Mouse (Mus musculus) embryonic facial prominence, embryonic 12.5 days (tissue): ENCODE data around the gene Rsph3a. TPM values are rescaled to one million over a fixed set of nuclear protein-coding genes. Genes with fewer than 3 reads are reported as not detected.
A peak's percentile ranks its signal among the peaks of the same experiment; 100 is the strongest.
"Not testable (repeated sequence)": the region's sequence is repeated elsewhere in the genome, so short reads cannot be mapped to it uniquely, and the experiment has no call there.

Source experiments
- ATAC-seq: fragments of 200-750 bp; cut with Nextera tagmentation; 2 replicates; pipeline ENCODE4 v1.8.0; 2017; ENCODE audit not compliant: insufficient number of reproducible peaks, insufficient read depth, low FRiP score, low TSS enrichment
- H3K27ac ChIP-seq: fragments of 300-500 bp; sonication (generic); 2 replicates; pipeline ENCODE4 v1.5.1; 2016; ENCODE audit warnings: mild to moderate bottlenecking
- H3K27me3 ChIP-seq: fragments of 300-500 bp; sonication (generic); 2 replicates; pipeline ENCODE4 v1.6.1; 2016; ENCODE audit warnings: mild to moderate bottlenecking, moderate library complexity
- H3K36me3 ChIP-seq: fragments of 300-500 bp; sonication (generic); 2 replicates; pipeline ENCODE4 v1.6.1; 2016; ENCODE audit warnings: mild to moderate bottlenecking
- H3K4me1 ChIP-seq: fragments of 300-500 bp; sonication (generic); 2 replicates; pipeline ENCODE4 v1.6.1; 2016
- H3K4me2 ChIP-seq: fragments of 300-500 bp; sonication (generic); replicated peaks from 2 replicates; pipeline ENCODE4 v1.6.1; 2016; ENCODE audit warnings: mild to moderate bottlenecking, moderate library complexity
- H3K4me3 ChIP-seq: fragments of 300-500 bp; sonication (generic); 2 replicates; pipeline ENCODE4 v1.5.1; 2016; ENCODE audit warnings: mild to moderate bottlenecking
- H3K9ac ChIP-seq: fragments of 300-500 bp; sonication (generic); 2 replicates; pipeline ENCODE4 v1.6.1; 2016; ENCODE audit warnings: mild to moderate bottlenecking, moderate library complexity
- H3K9me3 ChIP-seq: fragments of 300-500 bp; sonication (generic); 2 replicates; pipeline ENCODE4 v1.6.1; 2016; ENCODE audit warnings: mild to moderate bottlenecking, moderate library complexity
- WGBS: fragments of 180-500 bp; shearing (Covaris S2); methylation state at CpG from one replicate; pipeline ENCODE4 v1.1.7; 2016; 5-methylcytosine and 5-hydroxymethylcytosine counted together
- polyA plus RNA-seq: library from polyadenylated mRNA; unstranded; fragments of >200 nt; fragmentation: Nextera tagmentation; extraction: Ambion mirVana; gene quantifications from 2 replicates; pipeline ENCODE4 v1.2.1, GENCODE M21; 2016

Rsph3a gene
- polyA plus RNA-seq, result 50.0 and 55.3 TPM in 2 replicates

DNA sequence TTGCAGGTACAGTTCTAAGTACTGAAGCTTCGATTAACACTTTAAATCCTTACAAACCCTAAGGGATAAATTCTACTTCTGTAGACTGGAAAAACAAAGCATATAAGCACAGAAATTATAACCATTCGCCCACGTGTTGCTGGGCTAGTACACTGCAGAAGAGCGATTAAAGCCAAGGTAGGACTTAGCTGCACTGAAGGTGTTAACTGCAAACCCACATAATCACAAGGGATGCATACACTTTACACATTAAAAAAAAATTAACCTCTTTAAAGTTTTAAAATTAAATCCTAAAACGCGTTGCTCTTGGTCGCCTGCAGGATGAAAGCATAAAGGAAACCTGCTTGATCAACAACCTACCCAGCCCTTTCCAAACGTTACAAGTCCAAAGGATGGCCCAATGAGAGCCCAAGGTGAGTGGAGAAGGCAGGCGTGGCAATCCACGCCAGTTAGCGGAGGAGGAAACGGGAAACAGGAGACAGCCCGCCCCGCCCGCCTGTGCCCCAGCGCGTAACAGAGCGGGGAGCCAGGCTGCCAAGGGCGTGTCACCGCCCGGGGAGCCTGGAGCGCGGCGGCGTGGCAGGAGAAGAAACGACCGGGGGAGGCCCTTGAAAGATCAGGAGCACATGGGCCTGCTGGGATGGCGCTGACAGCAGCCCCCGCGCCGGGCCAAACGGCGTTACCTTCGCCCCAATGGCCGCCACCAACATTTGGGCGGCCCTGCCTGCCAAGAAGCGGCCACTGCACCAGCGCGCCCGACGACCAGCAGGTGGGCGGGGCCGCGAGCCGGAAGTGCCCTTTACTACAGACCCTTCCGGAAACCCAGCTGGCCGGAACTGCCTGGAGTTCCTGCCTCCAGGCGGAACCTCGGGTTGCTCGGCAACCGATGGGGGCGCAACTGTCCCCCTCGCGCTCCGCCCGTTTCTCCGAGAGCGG, at the start of gene Rsph3a:
Gene Rsph3a (plus strand): TSS at position 498 of the 936 bp plus-strand sequence.
- H3K36me3 ChIP-seq, H3K27me3 ChIP-seq, H3K9me3 ChIP-seq, H3K4me1 ChIP-seq: not testable (repeated sequence)
- Histone ChIP-seq H3K9ac (peak within 1 kb of the TSS; percentile 58), H3K27ac (peak within 1 kb of the TSS; percentile 89), H3K4me3 (peak within 1 kb of the TSS; percentile 55), H3K4me2 (peak within 1 kb of the TSS; percentile 52)
- ATAC-seq, result peak; percentile 98
- 3% methylated on average over 57 of the region's 58 CpGs for WGBS

DNA sequence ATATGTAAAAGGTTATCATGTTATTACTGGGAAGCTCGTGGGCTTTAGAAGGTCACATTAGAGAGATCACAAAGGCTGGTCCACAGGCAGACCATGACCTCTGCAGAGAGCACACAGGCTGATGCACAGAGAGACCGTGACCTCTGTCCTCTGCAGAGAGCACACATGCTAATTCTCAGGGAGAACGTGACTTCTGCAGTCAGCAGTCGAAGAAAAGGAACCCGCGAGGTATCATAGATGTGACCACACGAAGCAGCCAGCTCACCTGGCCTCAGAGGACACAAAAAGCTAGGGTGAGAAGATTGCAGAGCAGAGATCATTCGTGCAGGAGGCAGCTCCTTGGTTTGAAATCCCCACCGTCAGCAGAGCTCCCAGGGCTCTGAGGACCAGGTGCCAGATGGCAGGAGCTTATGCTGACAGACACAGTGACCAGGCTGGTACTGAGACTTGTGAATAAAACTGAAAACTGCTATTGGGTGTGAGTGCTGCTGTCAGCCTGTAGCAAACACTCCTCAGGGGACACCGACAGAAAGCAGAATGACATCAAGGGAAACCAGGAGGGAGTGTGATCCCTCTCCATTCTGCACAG, 49.3 kb upstream of the Rsph3a start:
- WGBS, result 66% methylated on average over 10 of the region's 10 CpGs
- no peak for ATAC-seq
- no peaks in the 10 kb centered on the region for H3K36me3 ChIP-seq

DNA sequence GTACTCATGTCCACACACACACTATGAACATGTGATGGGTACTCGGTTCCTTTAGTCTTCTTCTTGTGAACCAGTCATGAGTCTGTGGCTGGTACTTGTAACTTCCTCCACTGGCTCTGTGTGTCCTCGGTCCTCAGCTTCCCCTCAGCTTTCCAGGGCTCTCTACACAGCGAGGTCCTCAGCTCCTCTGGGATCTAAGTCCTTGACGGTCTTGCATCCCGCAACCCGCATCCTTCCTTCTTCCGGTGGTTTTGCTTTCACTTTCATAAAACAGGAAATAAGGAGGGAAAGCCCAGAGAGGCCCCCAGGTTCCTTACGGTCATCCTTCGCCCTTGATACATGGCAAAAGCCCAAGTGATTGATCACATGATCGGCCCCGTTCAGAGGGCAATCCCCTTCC, 48.3 kb upstream of the Rsph3a start:
- Histone ChIP-seq H3K4me2 (no peak overlapping the region), H3K27me3 (no peaks in the 10 kb centered on the region), H3K36me3 (no peaks in the 10 kb centered on the region), H3K4me3 (no peak overlapping the region), H3K9ac (no peak overlapping the region), H3K4me1 (no peaks in the 10 kb centered on the region), H3K27ac (no peak overlapping the region), H3K9me3 (no peaks in the 10 kb centered on the region)
- WGBS, result 90% methylated on average over 11 of the region's 11 CpGs
- ATAC-seq, result no peak

More for the DNA sequence above, 49.3 kb upstream of the Rsph3a start:
- H3K4me1 ChIP-seq, result no peaks in the 10 kb centered on the region
- H3K27me3 ChIP-seq, result no peaks in the 10 kb centered on the region
- no peak overlapping the region for H3K4me3 ChIP-seq
- no peak overlapping the region for H3K4me2 ChIP-seq
- no peaks in the 10 kb centered on the region for H3K9me3 ChIP-seq
- H3K27ac ChIP-seq, result no peak overlapping the region
- no peak overlapping the region for H3K9ac ChIP-seq

DNA sequence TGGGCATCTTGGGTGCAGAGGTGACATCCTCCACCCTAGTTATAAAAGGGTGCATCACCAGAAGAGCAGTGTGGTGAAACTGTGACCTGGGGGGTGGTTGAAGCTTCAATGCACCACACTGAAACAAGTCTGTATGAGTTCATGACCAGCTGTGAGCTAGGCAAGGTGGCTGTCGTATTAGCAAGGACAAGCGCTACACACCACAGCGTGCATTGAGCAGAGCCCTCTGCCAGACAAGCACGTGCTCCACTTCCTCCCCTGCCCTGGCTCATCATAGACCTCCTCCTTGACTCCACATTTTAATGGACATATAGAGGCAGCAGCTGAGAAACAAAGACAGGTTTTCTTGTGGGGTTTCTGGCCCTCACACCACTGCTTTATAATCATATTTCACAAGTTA, 47.7 kb upstream of the Rsph3a start:
- Histone ChIP-seq H3K9me3 (no peaks in the 10 kb centered on the region), H3K4me3 (no peak overlapping the region), H3K36me3 (no peaks in the 10 kb centered on the region), H3K9ac (no peak overlapping the region), H3K4me2 (no peak overlapping the region), H3K4me1 (no peaks in the 10 kb centered on the region), H3K27me3 (no peaks in the 10 kb centered on the region), H3K27ac (no peak overlapping the region)
- WGBS, result 81% methylated on average over 4 of the region's 4 CpGs
- ATAC-seq, result no peak

DNA sequence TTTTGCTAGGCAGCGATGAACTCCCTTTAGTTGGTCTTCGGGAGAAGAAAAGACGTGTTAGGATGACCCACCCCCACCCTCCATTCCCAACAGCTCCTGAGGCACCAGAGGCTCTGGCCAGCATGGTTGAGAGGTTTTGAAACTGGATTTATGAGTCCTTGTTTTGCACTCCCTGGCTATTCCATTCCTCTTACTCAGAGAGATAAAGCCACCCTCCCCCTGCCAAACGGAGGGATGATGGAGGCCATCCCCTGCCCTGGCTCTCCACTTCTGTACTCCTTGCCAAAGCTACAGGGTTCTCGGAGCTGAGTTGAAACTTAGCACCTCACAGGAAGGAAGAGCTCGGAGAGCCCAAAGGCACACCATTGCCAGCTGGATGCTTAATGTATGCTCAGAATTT, 46.2 kb upstream of the Rsph3a start:
- Histone ChIP-seq H3K4me2 (no peak overlapping the region), H3K36me3 (no peaks in the 10 kb centered on the region), H3K27ac (no peak overlapping the region), H3K9ac (no peak overlapping the region), H3K27me3 (no peaks in the 10 kb centered on the region), H3K4me1 (no peaks in the 10 kb centered on the region), H3K4me3 (no peak overlapping the region), H3K9me3 (no peaks in the 10 kb centered on the region)
- 82% methylated on average over 6 of the region's 6 CpGs for WGBS
- no peak for ATAC-seq

GRCm38 (mm10) chr17:7899961-7900360, 45.5 kb upstream of the Rsph3a start:
- Histone ChIP-seq H3K4me1 (no peaks in the 10 kb centered on the region), H3K9me3 (no peaks in the 10 kb centered on the region), H3K4me2 (no peak overlapping the region), H3K27me3 (no peaks in the 10 kb centered on the region), H3K27ac (no peak overlapping the region), H3K9ac (no peak overlapping the region), H3K36me3 (no peaks in the 10 kb centered on the region), H3K4me3 (no peak overlapping the region)
- WGBS, result 86% methylated on average over 4 of the region's 4 CpGs
- no peak for ATAC-seq

DNA sequence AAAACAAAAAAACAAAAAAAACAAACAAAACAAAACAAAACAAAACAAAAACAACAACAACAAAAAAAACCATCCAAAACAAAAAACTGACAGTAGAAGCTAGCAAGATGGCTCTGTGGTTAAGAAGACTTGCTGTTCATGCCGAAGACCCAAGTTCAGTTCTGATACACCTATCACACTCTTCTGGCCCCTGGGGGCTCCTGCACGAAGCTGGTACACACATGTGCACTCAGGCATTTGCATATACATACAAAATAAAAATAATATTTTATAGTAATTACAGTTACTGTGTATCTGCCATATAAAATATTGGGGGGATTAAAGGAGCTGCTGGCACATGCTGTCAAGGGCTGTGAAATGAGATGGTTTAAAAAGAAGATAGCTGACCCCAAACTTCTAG, 43.9 kb upstream of the Rsph3a start:
- no peak for ATAC-seq
- 73% methylated on average over 2 of the region's 2 CpGs for WGBS
- H3K9ac ChIP-seq, result no peak overlapping the region

DNA sequence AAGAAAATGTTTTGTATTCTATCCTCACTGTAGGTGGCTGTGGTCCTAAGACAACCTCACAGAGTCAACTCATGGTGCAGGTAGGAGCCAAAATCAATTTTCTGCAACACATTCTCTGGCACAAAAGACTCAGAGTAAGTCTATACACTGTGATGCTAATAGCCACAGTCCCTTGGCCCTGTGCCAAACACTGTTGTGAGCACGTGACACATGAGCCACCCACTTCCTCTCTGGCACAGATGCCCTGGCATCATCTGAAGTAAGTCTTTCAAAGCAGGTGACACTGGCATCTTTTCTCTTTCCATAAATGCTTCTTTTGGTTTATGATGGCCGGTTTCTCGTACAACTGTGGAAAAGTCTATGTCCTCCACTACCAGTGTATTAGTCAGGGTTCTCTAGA, 43.1 kb upstream of the Rsph3a start:
- no peaks in the 10 kb centered on the region for H3K4me1 ChIP-seq
- no peak overlapping the region for H3K9ac ChIP-seq
- ATAC-seq, result no peak
- WGBS, result 79% methylated on average over 3 of the region's 3 CpGs
- H3K36me3 ChIP-seq, result no peaks in the 10 kb centered on the region
- H3K4me3 ChIP-seq, result no peak overlapping the region
- H3K9me3 ChIP-seq, result no peaks in the 10 kb centered on the region
- H3K4me2 ChIP-seq, result no peak overlapping the region
- no peak overlapping the region for H3K27ac ChIP-seq
- H3K27me3 ChIP-seq, result no peaks in the 10 kb centered on the region

More for the DNA sequence above, 43.9 kb upstream of the Rsph3a start:
- H3K36me3 ChIP-seq, result no peaks in the 10 kb centered on the region
- no peaks in the 10 kb centered on the region for H3K4me1 ChIP-seq
- no peak overlapping the region for H3K27ac ChIP-seq
- no peak overlapping the region for H3K4me3 ChIP-seq
- no peak overlapping the region for H3K4me2 ChIP-seq
- no peaks in the 10 kb centered on the region for H3K9me3 ChIP-seq
- H3K27me3 ChIP-seq, result no peaks in the 10 kb centered on the region

DNA sequence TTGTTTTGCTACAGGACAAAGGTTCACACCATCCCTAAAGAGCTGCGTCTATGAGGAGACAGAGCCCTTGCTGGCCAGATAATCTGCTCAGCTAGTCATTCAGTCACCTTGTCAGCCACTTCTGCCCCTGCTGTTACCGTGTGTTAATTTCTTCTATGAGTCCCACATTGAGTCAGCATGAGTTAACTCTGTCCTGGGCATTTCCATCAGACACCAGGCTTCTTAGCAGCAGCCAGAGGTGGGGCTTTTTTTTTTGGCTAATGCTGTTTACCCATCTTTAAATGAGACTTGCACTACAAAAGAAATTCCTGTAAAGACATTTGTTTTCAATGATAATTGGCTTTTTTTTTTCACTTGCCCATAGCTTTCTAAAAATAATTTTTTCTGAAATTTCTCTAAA, 40.4 kb upstream of the Rsph3a start:
- no peak overlapping the region for H3K4me2 ChIP-seq
- 49% methylated on average over 2 of the region's 2 CpGs for WGBS
- no peaks in the 10 kb centered on the region for H3K36me3 ChIP-seq
- H3K4me3 ChIP-seq, result no peak overlapping the region
- H3K9ac ChIP-seq, result no peak overlapping the region
- H3K27ac ChIP-seq, result no peak overlapping the region
- H3K9me3 ChIP-seq, result no peaks in the 10 kb centered on the region
- ATAC-seq, result no peak
- H3K27me3 ChIP-seq, result no peaks in the 10 kb centered on the region
- H3K4me1 ChIP-seq, result no peaks in the 10 kb centered on the region

- H3K27me3 ChIP-seq, result no peaks in the 10 kb centered on the region
- no peaks in the 10 kb centered on the region for H3K4me1 ChIP-seq
- ATAC-seq, result no peak
- no peaks in the 10 kb centered on the region for H3K36me3 ChIP-seq
- no peak overlapping the region for H3K27ac ChIP-seq
- H3K9me3 ChIP-seq, result peaks cover 2% of the 10 kb centered on the region; the same call in 1 of the 2 replicates
- no peak overlapping the region for H3K4me3 ChIP-seq
- WGBS, result 36% methylated on average over 4 of the region's 4 CpGs
- H3K4me2 ChIP-seq, result no peak overlapping the region
- no peak overlapping the region for H3K9ac ChIP-seq
Observed at GRCm38 (mm10) chr17:7905936-7906685, 39.3 kb upstream of the Rsph3a start.

- WGBS, result 83% methylated on average over 2 of the region's 2 CpGs
Observed at GRCm38 (mm10) chr17:7914596-7915227, 30.7 kb upstream of the Rsph3a start.

More at GRCm38 (mm10) chr17:7914596-7915227, 30.7 kb upstream of the Rsph3a start:
- Histone ChIP-seq H3K4me3 (no peak overlapping the region), H3K27me3 (no peaks in the 10 kb centered on the region), H3K4me1 (no peaks in the 10 kb centered on the region), H3K9ac (no peak overlapping the region), H3K9me3 (peaks cover 4% of the 10 kb centered on the region; the same call in 1 of the 2 replicates), H3K36me3 (no peaks in the 10 kb centered on the region), H3K4me2 (no peak overlapping the region), H3K27ac (no peak overlapping the region)
- ATAC-seq, result no peak
